Mouse (Mus musculus) cerebral cortex, adult 2 months (tissue): ENCODE data around the gene Prickle1.

ENCODE experiments used
- WGBS: fragments of 180-500 bp; shearing (Covaris S2); methylation state at CpG from one replicate; pipeline ENCODE4 v1.1.7; 2018; 5-methylcytosine and 5-hydroxymethylcytosine counted together

Gene Prickle1

DNA sequence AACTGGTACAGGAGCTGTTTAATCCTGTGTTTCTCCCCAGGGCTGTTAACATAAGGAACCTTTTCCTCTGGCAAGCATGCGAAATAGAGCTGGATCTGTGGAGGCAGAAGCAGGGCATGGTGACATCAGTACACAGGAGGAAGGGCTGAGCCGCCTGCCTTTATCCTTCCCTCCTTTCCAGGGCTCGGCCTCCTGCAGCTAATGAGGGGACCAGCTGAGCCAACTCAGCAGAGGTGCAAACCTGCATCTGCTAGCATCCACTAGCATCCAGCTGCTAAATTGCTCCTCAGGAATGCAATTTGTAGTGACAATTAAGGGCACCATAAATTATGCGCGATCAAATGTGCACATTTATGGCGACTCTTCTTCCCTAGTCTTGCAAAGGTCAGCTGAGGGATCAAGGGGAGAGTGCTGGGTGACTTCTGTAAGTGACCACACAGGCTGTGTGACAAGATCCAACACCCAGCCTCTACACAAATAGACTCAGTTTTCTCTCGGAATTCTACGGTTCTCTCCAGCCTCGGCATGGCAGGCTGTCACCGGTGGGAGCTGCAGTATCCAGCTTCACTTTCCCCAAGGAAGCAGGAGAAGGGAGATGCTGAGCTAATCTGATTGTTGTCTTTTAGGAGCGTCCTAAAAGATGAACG lies 84.9 kb downstream of the Prickle1 start:
- 46% methylated on average over 12 of the region's 12 CpGs for WGBS

GRCm38 (mm10) chr15:93504808-93505207 lies 90.9 kb downstream of the Prickle1 start:
- 59% methylated on average over 17 of the region's 17 CpGs for WGBS

GRCm38 (mm10) chr15:93503201-93503745 lies 92.4 kb downstream of the Prickle1 start:
- 82% methylated on average over 35 of the region's 35 CpGs for WGBS

DNA sequence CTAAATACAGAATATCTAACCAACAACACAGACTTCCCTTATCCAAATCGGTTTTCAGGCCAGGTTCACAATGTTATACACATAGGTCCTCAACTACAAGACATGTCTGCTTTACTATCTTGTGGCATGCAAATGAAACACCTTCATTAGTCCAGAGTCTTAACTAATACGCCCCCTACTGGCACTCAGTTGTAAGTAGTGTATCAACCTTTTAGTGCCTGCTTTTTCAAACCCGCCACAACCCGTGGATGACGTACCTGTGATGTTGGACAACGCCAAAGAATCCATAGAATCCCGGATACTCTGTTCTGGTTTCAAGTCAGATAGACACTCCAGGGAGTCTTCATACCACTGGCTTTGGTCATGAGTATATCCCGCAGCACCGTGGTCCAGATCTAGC lies 93.0 kb downstream of the Prickle1 start:
- WGBS, result 92% methylated on average over 9 of the region's 9 CpGs

- 54% methylated on average over 9 of the region's 9 CpGs for WGBS
Observed at GRCm38 (mm10) chr15:93499866-93500265, 95.8 kb downstream of the Prickle1 start.

DNA sequence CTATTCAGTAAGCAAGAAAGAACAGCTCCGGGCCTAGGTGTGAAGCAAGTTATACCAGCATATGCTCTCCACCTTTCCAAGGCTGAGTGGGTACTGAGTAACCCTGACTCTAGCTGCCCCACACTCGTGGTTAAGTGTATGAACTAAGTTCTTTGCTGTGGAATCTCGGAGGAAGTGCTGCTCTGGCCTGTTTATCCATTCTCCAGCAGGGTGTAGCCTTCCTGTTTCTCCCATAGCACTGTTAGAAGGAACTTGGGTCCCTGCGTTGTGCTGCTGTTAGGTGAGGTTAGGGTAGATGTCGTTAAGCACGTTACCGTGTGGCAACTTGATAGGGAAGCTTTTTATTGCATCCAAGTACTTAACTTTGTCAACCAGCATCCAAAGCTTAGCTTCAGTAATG lies 101.0 kb downstream of the Prickle1 start:
- WGBS, result 70% methylated on average over 7 of the region's 7 CpGs

- 87% methylated on average over 4 of the region's 4 CpGs for WGBS
Observed at GRCm38 (mm10) chr15:93489597-93489996, 106.1 kb downstream of the Prickle1 start.

DNA sequence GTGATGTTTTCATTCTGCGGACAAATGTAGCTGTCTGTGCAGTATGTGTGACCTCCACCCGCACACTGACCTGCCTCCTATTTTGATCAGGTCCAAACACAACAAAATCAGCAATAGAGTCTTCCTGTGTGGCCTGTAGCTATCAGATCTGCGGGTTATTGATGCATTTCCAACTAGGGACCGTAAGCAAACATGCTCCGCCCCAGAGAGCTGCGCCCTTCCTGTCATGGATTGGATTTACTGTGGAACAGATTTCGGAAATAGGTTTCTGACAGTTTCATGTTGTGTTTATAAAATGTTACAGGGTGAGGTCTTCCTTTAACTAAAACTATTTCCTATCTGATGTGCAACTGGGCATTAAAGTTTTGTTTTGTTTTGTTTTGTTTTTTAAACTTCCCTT lies 109.6 kb downstream of the Prickle1 start:
- 76% methylated on average over 7 of the region's 7 CpGs for WGBS

DNA sequence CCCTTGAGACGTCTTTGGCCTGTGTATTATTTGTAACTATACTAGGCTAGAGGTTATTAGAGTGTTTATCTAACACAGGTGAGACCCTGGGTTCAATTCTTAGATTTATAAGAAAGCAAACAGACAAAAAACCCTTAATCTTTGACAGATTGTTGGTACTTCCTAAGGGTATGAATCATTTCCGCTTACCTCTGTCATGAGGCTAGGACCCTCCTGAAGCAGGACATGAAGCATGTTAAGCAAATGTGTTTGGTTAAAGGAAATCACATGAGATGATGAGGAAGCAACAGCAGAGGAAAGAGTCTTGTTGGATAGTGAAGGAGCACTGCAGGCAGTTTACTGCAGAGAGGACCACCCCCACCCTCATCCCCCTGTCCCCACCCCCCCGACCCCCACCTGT lies 110.4 kb downstream of the Prickle1 start:
- WGBS, result 77% methylated on average over 3 of the region's 3 CpGs

DNA sequence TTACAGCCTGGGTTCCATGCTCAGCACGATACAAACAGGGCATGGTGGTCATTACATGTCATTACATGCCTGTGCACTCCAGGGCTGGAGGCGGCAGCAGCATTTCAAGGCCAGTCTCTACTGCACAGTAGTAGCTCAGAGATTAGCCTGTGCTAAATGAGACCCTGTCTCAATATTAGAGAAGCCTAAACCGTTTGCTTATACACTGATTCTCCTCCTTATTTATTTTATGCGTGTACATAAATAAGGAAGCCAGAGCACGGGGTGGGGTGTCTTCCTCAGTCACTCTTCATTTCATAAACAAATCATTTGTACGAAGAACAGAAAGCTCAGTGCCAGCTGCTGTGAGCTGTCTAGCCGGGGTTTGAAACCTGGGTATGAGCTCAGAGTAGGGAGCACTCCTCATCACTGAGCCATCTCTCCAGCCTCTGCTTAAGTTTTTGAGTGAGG lies 111.4 kb downstream of the Prickle1 start:
- 65% methylated on average over 7 of the region's 7 CpGs for WGBS

DNA sequence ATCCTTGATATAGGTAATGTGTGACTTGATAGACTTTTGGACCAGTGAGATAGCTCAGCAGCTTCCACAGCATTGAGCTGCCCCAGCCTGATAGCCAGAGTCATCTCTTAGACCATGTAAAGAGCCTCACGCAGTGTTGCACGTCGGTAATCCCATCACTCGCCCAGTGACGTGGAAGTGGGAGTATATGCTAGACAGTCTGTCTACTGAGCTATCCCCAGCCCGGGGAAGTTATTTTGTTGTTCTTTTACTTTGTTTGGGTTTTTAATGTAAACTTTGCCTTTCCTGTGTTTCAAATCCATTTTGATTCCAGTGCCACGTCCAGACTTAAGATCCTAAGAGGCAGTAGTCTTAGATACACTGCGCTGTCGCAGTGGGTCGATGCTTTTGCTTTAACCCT lies 114.6 kb downstream of the Prickle1 start:
- 84% methylated on average over 10 of the region's 10 CpGs for WGBS

GRCm38 (mm10) chr15:93479445-93479844 lies 116.2 kb downstream of the Prickle1 start:
- 36% methylated on average over 4 of the region's 4 CpGs for WGBS

GRCm38 (mm10) chr15:93478676-93479075 lies 117.0 kb downstream of the Prickle1 start:
- WGBS, result 82% methylated on average over 3 of the region's 3 CpGs

GRCm38 (mm10) chr15:93477729-93478128 lies 118.0 kb downstream of the Prickle1 start:
- whole genome bisulfite sequencing, result 72% methylated on average over 4 of the region's 4 CpGs

DNA sequence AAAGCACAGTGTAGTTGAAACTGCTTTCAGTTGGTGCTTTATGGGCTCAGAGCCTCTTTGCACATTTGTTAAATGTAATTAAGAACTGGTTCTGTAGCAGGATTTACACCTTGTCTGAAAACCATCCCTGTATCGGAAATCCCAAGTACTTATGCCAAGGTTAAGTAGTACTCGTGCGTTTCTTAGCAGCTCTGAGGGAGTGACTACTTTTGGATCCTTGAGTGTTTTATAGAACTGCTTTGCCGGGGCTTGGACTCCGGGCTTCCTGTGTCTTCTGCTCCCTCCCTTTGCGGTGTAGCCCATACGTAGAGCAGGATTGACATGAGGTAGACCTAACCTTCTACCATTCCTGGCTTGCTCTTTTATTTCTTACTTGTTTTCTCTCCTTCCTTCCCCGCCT lies 120.0 kb downstream of the Prickle1 start:
- WGBS, result 80% methylated on average over 8 of the region's 8 CpGs

- 33% methylated on average over 3 of the region's 3 CpGs for WGBS
Observed at GRCm38 (mm10) chr15:93474277-93474676, 121.4 kb downstream of the Prickle1 start.

DNA sequence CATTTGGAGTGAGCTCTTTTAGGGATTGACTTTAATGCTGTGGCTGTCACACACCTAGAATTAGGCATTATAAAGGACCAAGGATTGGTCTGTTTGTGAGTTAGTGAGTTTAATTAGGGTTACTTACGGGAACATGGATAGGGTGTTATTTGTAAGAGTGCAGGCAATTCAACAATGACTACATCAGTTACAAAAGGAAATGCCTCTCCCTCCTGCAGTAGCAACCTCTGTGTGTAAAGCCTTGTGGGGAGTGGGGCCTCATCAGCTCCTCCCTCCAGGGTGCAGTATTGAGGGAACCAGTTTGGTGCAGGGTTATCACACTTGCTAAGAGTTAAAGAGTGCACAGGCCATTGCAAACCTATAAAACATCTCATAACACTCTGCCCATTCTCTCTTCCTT lies 123.6 kb downstream of the Prickle1 start:
- 78% methylated on average over 1 of the region's 1 CpGs for WGBS

- WGBS, result 55% methylated on average over 12 of the region's 12 CpGs
Observed at GRCm38 (mm10) chr15:93471651-93472050, 124.0 kb downstream of the Prickle1 start.

DNA sequence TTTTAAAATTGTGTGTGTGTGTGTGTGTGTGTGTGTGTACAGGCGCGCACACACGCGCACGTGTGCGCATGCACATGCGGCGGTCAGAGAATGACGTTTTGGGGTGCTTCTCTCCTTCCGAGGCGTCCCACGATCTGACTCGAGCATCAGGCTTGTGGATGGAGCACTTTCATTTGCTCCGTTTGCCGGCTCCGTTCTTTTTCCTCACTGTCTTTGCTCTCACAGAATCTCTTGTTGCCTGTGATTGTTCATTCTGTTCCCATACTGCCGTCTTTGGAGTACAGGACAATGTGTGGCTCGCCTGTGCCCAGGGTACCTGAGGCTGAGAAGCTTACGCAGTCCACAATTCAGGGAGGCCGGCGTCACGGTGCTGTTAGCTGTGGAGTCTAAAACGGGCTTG lies 134.6 kb downstream of the Prickle1 start:
- 94% methylated on average over 23 of the region's 23 CpGs for WGBS

GRCm38 (mm10) chr15:93459422-93459821 lies 136.3 kb downstream of the Prickle1 start:
- 74% methylated on average over 5 of the region's 5 CpGs for WGBS

- 93% methylated on average over 1 of the region's 1 CpGs for WGBS
Observed at GRCm38 (mm10) chr15:93453296-93453695, 142.4 kb downstream of the Prickle1 start.
